Mouse (Mus musculus) thymus, adult 2 months (tissue): ENCODE data around the gene Srd5a1. TPM values are rescaled to one million over a fixed set of nuclear protein-coding genes. Genes with fewer than 3 reads are reported as not detected.

Experiments
- DNase-seq: peaks from one replicate; pipeline ENCODE4 v3.0.0; 2021
- H3K27ac ChIP-seq: fragments of 200-500 bp; 2 replicates; pipeline ENCODE4 v1.5.1; 2012; ENCODE audit warnings: low read length, control low read depth; ENCODE audit not compliant: control insufficient read depth, insufficient read depth
- H3K27me3 ChIP-seq: fragments of 200-500 bp; 2 replicates; pipeline ENCODE4 v1.6.1; 2012; ENCODE audit warnings: mild to moderate bottlenecking, low read length, moderate library complexity, mixed read lengths; ENCODE audit not compliant: control insufficient read depth, insufficient read depth
- H3K36me3 ChIP-seq: fragments of 200-500 bp; 2 replicates; pipeline ENCODE4 v1.6.1; 2012; ENCODE audit warnings: mild to moderate bottlenecking, low read length, moderate library complexity; ENCODE audit not compliant: control insufficient read depth, insufficient read depth
- H3K4me1 ChIP-seq: fragments of 200-500 bp; replicated peaks from 2 replicates; pipeline ENCODE4 v1.6.1; 2012; ENCODE audit warnings: low read length; ENCODE audit not compliant: control insufficient read depth, insufficient read depth
- H3K4me3 ChIP-seq: fragments of 200-500 bp; 2 replicates; pipeline ENCODE4 v1.5.1; 2012; ENCODE audit warnings: mild to moderate bottlenecking, low read length, control low read depth, moderate library complexity; ENCODE audit not compliant: control insufficient read depth, insufficient read depth
- CTCF ChIP-seq: fragments of 200-500 bp; IDR thresholded peaks from 2 replicates; pipeline ENCODE4 v1.5.1; 2012; ENCODE audit warnings: mild to moderate bottlenecking, control low read depth, low read length, moderate library complexity, borderline replicate concordance; ENCODE audit not compliant: control insufficient read depth, poor library complexity, insufficient read depth; ENCODE audit errors: extremely low read depth
- POLR2A ChIP-seq: fragments of 200-500 bp; IDR thresholded peaks from 2 replicates; pipeline ENCODE4 v1.6.1; 2012; ENCODE audit warnings: mild to moderate bottlenecking, low read length, control low read depth, moderate library complexity; ENCODE audit not compliant: control insufficient read depth, poor library complexity, insufficient read depth; ENCODE audit errors: extremely low read depth
- WGBS: fragments of 180-500 bp; shearing (Covaris S2); methylation state at CpG from one replicate; pipeline ENCODE4 v1.1.7; 2018; 5-methylcytosine and 5-hydroxymethylcytosine counted together
- polyA plus RNA-seq: library from polyadenylated mRNA; depleted of rRNA; stranded (reverse); fragments of >200 nt; gene quantifications from 2 replicates; pipeline ENCODE4 v1.2.3, GENCODE M21; 2012

Gene Srd5a1
- polyA plus RNA-seq, 1 experiment = 6.2 TPM

GRCm38 (mm10) chr13:69564573-69564972 lies 46.7 kb downstream of the Srd5a1 start:
- Histone ChIP-seq H3K27ac (no peak overlapping the region), H3K4me3 (no peak overlapping the region), H3K27me3 (no peaks in the 10 kb centered on the region), H3K36me3 (no peaks in the 10 kb centered on the region), H3K4me1 (no peaks in the 10 kb centered on the region)
- DNase-seq = no peak
- TF ChIP-seq CTCF (no peak), POLR2A (no peak)

GRCm38 (mm10) chr13:69563905-69564304 lies 47.3 kb downstream of the Srd5a1 start:
- no peak overlapping the region for H3K4me3 ChIP-seq
- DNase-seq = no peak
- no peaks in the 10 kb centered on the region for H3K27me3 ChIP-seq
- no peak for TF ChIP-seq POLR2A
- no peak for TF ChIP-seq CTCF
- no peaks in the 10 kb centered on the region for H3K4me1 ChIP-seq
- 77% methylated on average over 3 of the region's 3 CpGs for WGBS
- no peaks in the 10 kb centered on the region for H3K36me3 ChIP-seq
- H3K27ac ChIP-seq = no peak overlapping the region

- no peaks in the 10 kb centered on the region for H3K27me3 ChIP-seq
- no peak overlapping the region for H3K4me3 ChIP-seq
- H3K36me3 ChIP-seq = no peaks in the 10 kb centered on the region
- TF ChIP-seq CTCF (no peak), POLR2A (no peak)
- H3K4me1 ChIP-seq = no peaks in the 10 kb centered on the region
- WGBS = 90% methylated on average over 12 of the region's 12 CpGs
- DNase-seq = no peak
- H3K27ac ChIP-seq = no peak overlapping the region
Observed at GRCm38 (mm10) chr13:69562654-69563574, 48.3 kb downstream of the Srd5a1 start.

GRCm38 (mm10) chr13:69562004-69562403 lies 49.2 kb downstream of the Srd5a1 start:
- Histone ChIP-seq H3K27me3 (no peaks in the 10 kb centered on the region), H3K4me1 (no peaks in the 10 kb centered on the region), H3K4me3 (no peak overlapping the region), H3K36me3 (no peaks in the 10 kb centered on the region), H3K27ac (no peak overlapping the region)
- no peak for DNase-seq
- WGBS = 87% methylated on average over 9 of the region's 9 CpGs
- no peak for TF ChIP-seq CTCF
- TF ChIP-seq POLR2A = no peak

DNA sequence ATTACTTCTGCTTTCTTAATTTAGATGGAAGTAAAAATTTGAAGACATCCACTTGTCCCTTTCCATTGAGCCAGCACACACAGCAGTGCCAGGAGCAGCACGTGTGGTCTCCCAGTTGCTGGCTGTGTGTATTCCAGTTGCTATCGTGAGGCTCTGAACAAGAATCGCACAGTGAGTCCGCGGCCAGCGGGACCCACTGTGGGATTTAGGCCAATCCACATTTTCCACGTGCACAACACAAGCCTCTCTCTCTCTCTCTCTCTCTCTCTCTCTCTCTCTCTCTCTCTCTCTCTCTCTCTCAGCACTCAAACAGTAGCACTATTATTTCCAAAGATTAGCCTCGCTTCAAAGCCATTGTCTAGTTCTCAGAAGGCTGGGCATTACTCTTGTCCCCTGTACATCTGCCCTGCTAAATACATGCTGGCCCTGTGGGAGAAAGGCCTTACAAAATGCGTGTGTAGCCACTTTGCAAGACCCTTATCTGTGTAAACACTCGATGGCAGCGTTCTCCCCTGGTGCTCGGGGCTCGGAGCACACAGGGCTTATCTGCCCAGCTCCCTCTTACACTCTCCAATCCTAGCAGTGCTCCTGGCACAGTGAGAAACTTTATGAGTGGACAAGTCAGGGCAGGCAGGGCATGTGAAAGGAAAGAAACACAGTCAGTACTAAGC lies 51.8 kb downstream of the Srd5a1 start:
- DNase-seq = no peak
- no peaks in the 10 kb centered on the region for H3K27me3 ChIP-seq
- no peak overlapping the region for H3K27ac ChIP-seq
- H3K36me3 ChIP-seq = no peaks in the 10 kb centered on the region
- H3K4me3 ChIP-seq = no peak overlapping the region
- WGBS = 83% methylated on average over 13 of the region's 13 CpGs
- no peak for TF ChIP-seq CTCF
- TF ChIP-seq POLR2A = no peak
- H3K4me1 ChIP-seq = no peaks in the 10 kb centered on the region

DNA sequence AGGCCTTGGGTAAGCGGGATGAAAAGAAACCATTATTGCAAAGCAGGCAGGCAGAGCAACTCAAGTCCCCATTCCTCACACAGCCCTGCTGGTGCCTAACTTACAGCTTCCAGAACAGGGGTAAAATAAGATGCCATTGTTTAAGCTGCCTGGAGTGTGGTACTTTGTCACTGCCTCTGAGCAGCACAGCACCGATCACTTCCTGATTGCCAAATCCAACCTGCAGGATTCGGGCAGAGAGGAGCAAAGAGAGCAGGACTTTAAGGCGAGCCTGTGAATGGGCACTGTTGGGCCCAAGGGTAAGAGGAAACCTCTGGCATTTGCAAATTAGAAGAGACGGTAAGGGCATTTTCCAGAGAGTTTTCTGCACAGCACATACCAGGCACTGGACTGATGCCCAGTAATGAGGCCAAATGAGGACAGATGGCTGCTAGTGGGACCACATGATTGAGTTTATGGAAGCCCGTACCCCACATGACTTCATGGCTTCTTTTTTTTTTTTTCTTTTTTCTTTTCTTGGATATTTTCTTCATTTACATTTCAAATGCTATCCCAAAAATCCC lies 53.1 kb downstream of the Srd5a1 start:
- H3K27ac ChIP-seq = no peak overlapping the region
- WGBS = 81% methylated on average over 6 of the region's 6 CpGs
- DNase-seq = no peak
- H3K4me1 ChIP-seq = no peaks in the 10 kb centered on the region
- no peak overlapping the region for H3K4me3 ChIP-seq
- H3K36me3 ChIP-seq = no peaks in the 10 kb centered on the region
- H3K27me3 ChIP-seq = no peaks in the 10 kb centered on the region
- TF ChIP-seq POLR2A (no peak), CTCF (no peak)
